Mouse (Mus musculus) hindbrain, embryonic 16.5 days (tissue): ENCODE measurements around the gene Stx18. TPM values are rescaled to one million over a fixed set of nuclear protein-coding genes. Genes with fewer than 3 reads are reported as not detected.

Experiments used
- ATAC-seq: fragments of 200-750 bp; cut with Nextera tagmentation; 2 replicates; pipeline ENCODE4 v1.8.0; 2017; ENCODE audit warnings: moderate TSS enrichment, moderate library complexity
- H3K27ac ChIP-seq: fragments of 300-500 bp; sonication (generic); 2 replicates; pipeline ENCODE4 v1.5.1; 2014; ENCODE audit warnings: low read depth, mild to moderate bottlenecking, control low read depth, low read length, moderate library complexity
- H3K27me3 ChIP-seq: fragments of 300-500 bp; sonication (generic); replicated peaks from 2 replicates; pipeline ENCODE4 v1.6.1; 2014; ENCODE audit warnings: low read length; ENCODE audit not compliant: control insufficient read depth, insufficient read depth
- H3K36me3 ChIP-seq: fragments of 300-500 bp; sonication (generic); 2 replicates; pipeline ENCODE4 v1.6.1; 2014; ENCODE audit warnings: mild to moderate bottlenecking, low read length, moderate library complexity, mixed read lengths; ENCODE audit not compliant: control insufficient read depth, insufficient read depth
- H3K4me1 ChIP-seq: fragments of 300-500 bp; sonication (generic); 2 replicates; pipeline ENCODE4 v1.6.1; 2014; ENCODE audit warnings: low read depth, low read length; ENCODE audit not compliant: control insufficient read depth, insufficient read depth
- H3K4me2 ChIP-seq: fragments of 300-500 bp; sonication (generic); 2 replicates; pipeline ENCODE4 v1.6.1; 2014; ENCODE audit warnings: mild to moderate bottlenecking, low read length, control low read depth, moderate library complexity
- H3K4me3 ChIP-seq: fragments of 300-500 bp; sonication (generic); 2 replicates; pipeline ENCODE4 v1.5.1; 2014; ENCODE audit warnings: mild to moderate bottlenecking, low read length, control low read depth, moderate library complexity
- H3K9ac ChIP-seq: fragments of 300-500 bp; sonication (generic); 2 replicates; pipeline ENCODE4 v1.6.1; 2014; ENCODE audit warnings: low read depth, mild to moderate bottlenecking, control low read depth, low read length, moderate library complexity
- H3K9me3 ChIP-seq: fragments of 300-500 bp; sonication (generic); 2 replicates; pipeline ENCODE4 v1.6.1; 2014; ENCODE audit warnings: mild to moderate bottlenecking, low read length, moderate library complexity; ENCODE audit not compliant: control insufficient read depth
- WGBS: fragments of 180-500 bp; shearing (Covaris S2); extraction: QIAGEN DNeasy Blood & Tissue Kit; methylation state at CpG from one replicate; pipeline ENCODE4 v1.1.7; 2014; 5-methylcytosine and 5-hydroxymethylcytosine counted together
- polyA plus RNA-seq: library from polyadenylated mRNA; unstranded; fragments of >200 nt; fragmentation: Nextera tagmentation; extraction: Ambion mirVana; gene quantifications from 2 replicates; pipeline ENCODE4 v1.2.1, GENCODE M21; 2015

Stx18 gene
- polyA plus RNA-seq, 1 experiment from 2014 or later = 38.5 TPM

GRCm38 (mm10) chr5:38064043-38064575 lies 25.6 kb downstream of the Stx18 start:
- H3K27me3 ChIP-seq = no peaks in the 10 kb centered on the region
- no peaks in the 10 kb centered on the region for H3K9me3 ChIP-seq
- no peak for ATAC-seq
- no peaks in the 10 kb centered on the region for H3K36me3 ChIP-seq
- H3K9ac ChIP-seq = no peak overlapping the region
- H3K27ac ChIP-seq = no peak overlapping the region
- no peak overlapping the region for H3K4me2 ChIP-seq
- WGBS = 92% methylated on average over 4 of the region's 4 CpGs
- no peak overlapping the region for H3K4me3 ChIP-seq
- H3K4me1 ChIP-seq = no peaks in the 10 kb centered on the region; the same call in 1 of the 2 replicates

DNA sequence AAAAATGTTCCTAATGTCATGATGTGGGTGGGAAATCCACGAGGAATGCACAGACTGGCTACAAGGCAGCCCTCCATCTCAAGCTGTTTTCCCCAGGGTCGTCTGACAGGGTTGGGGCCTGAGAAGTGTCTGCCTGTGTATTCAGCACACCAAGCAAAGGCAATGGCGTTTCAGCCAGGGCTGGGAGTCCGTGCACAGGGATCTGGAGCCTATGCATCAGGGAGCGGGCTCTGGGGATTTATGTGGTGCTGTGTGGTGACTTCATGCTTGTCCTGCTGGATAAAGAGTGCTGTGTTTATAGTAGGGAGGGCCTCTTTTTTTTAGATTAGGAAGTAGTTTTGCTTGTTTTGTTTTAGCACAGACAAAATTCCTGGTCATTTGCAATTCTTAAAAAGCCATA lies 26.2 kb downstream of the Stx18 start:
- Histone ChIP-seq H3K27me3 (no peaks in the 10 kb centered on the region), H3K36me3 (no peaks in the 10 kb centered on the region), H3K4me3 (no peak overlapping the region), H3K9me3 (no peaks in the 10 kb centered on the region), H3K4me2 (no peak overlapping the region), H3K9ac (no peak overlapping the region), H3K27ac (no peak overlapping the region), H3K4me1 (no peaks in the 10 kb centered on the region; the same call in 1 of the 2 replicates)
- ATAC-seq = no peak
- 37% methylated on average over 5 of the region's 5 CpGs for WGBS

DNA sequence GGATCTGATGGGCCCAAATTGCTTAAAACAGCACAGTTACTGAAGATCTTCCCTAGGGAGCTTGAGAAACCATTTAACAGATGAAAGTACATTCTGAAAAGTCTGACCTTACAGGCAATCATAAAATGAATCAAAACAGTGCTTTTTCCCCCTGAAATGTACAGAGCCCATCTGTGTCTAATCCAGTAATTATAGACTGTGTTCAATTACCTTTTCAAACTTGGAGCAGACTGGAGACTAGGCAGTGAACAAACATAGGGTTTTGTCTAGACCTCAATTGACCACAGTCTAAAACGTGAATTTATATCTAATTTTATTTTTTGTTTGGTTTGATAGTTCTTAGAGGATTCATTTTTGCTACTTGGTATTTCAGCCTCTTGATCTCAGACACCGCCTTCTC lies 26.9 kb downstream of the Stx18 start:
- Histone ChIP-seq H3K9ac (no peak overlapping the region), H3K27ac (no peak overlapping the region), H3K4me1 (no peaks in the 10 kb centered on the region; the same call in 1 of the 2 replicates), H3K4me3 (no peak overlapping the region), H3K9me3 (no peaks in the 10 kb centered on the region), H3K36me3 (no peaks in the 10 kb centered on the region), H3K27me3 (no peaks in the 10 kb centered on the region), H3K4me2 (no peak overlapping the region)
- ATAC-seq = no peak
- WGBS = 38% methylated on average over 2 of the region's 2 CpGs

DNA sequence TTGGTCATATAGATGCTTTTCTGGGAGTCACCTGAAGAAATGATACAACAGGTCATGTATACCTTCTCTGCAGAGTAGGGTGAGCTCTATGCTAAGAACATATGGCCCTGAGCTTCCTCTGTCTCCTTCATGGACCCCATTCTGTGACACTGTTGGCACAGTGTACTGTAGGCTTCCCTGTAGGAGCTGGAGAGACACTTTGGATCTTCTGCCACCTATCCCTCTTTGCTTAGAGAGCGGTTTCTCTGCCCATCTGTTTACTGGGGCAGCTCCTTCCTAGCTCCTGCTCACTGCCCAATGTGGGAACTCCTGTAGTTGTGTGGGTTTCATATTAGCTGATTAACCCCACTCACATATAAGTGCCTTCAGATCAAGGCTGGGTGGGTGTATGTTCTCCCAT lies 28.1 kb downstream of the Stx18 start:
- Histone ChIP-seq H3K27ac (no peak overlapping the region), H3K9ac (no peak overlapping the region), H3K27me3 (no peaks in the 10 kb centered on the region), H3K4me3 (no peak overlapping the region), H3K9me3 (no peaks in the 10 kb centered on the region), H3K4me1 (no peaks in the 10 kb centered on the region; the same call in 1 of the 2 replicates), H3K36me3 (no peaks in the 10 kb centered on the region), H3K4me2 (no peak overlapping the region)
- WGBS = 94% methylated on average over 1 of the region's 1 CpGs
- no peak for ATAC-seq

GRCm38 (mm10) chr5:38076326-38076725 lies 37.8 kb downstream of the Stx18 start:
- H3K9me3 ChIP-seq = no peaks in the 10 kb centered on the region
- H3K27me3 ChIP-seq = no peaks in the 10 kb centered on the region
- ATAC-seq = no peak
- H3K36me3 ChIP-seq = no peaks in the 10 kb centered on the region
- H3K4me3 ChIP-seq = no peak overlapping the region
- WGBS = 57% methylated on average over 4 of the region's 4 CpGs
- H3K27ac ChIP-seq = no peak overlapping the region
- H3K4me2 ChIP-seq = no peak overlapping the region
- no peaks in the 10 kb centered on the region for H3K4me1 ChIP-seq
- no peak overlapping the region for H3K9ac ChIP-seq

DNA sequence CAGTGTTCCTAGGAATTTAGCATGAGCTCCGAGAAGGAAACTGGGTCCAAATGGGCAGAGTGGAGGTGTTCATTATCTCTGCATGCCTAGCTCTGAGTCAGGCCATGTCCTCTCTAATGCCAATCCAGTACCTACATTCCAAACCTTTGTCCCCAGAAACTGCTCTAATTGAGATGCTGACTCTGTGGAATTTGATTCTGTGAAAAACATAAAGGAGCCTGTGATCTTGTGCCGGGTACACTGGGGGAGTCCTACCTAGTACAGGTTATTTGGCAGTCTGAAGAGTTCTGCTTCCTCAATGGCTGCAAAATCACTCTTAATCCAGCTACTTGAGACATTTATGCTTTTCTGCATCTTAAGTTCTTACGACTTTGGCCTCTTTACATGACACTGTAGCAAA lies 40.0 kb downstream of the Stx18 start:
- Histone ChIP-seq H3K9me3 (no peaks in the 10 kb centered on the region), H3K36me3 (no peaks in the 10 kb centered on the region), H3K4me3 (no peak overlapping the region), H3K27me3 (no peaks in the 10 kb centered on the region), H3K4me1 (no peaks in the 10 kb centered on the region), H3K9ac (no peak overlapping the region), H3K4me2 (no peak overlapping the region), H3K27ac (no peak overlapping the region)
- ATAC-seq = no peak
- WGBS = 72% methylated on average over 3 of the region's 3 CpGs

- no peak overlapping the region for H3K4me3 ChIP-seq
- ATAC-seq = no peak
- WGBS = 100% methylated on average over 1 of the region's 1 CpGs
These were observed 41.9 kb downstream of the Stx18 start for GRCm38 (mm10) chr5:38080472-38080871.

GRCm38 (mm10) chr5:38082589-38082988 lies 44.0 kb downstream of the Stx18 start:
- Histone ChIP-seq H3K36me3 (no peaks in the 10 kb centered on the region), H3K4me1 (no peaks in the 10 kb centered on the region), H3K27ac (no peak overlapping the region), H3K9me3 (no peaks in the 10 kb centered on the region), H3K4me3 (no peak overlapping the region), H3K27me3 (no peaks in the 10 kb centered on the region), H3K4me2 (no peak overlapping the region; the same call in 1 of the 2 replicates), H3K9ac (no peak overlapping the region)
- no peak for ATAC-seq
- WGBS = 47% methylated on average over 3 of the region's 3 CpGs

More at GRCm38 (mm10) chr5:38080472-38080871, 41.9 kb downstream of the Stx18 start:
- Histone ChIP-seq H3K9me3 (no peaks in the 10 kb centered on the region), H3K9ac (no peak overlapping the region), H3K27me3 (no peaks in the 10 kb centered on the region), H3K4me2 (no peak overlapping the region), H3K27ac (no peak overlapping the region), H3K4me1 (no peaks in the 10 kb centered on the region), H3K36me3 (no peaks in the 10 kb centered on the region)

DNA sequence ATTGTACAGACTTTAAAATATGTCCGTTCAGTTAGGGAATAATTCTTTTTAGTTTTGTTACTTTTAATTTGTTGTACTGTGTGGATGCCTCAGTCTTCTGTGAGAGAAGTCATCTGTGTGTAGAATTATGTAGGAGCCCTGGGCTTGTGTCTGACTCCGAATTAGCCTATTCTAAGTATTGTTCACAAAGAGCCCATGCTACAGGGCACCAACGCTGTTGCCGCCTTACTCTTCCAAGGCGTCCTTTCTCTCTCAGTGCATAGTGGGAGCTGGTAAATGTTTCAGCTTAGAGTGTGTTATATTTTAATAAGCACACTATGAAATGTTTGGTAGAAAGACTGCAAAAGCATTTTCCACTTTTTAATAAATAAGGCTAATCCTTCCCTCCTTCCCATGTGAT lies 44.8 kb downstream of the Stx18 start:
- Histone ChIP-seq H3K27ac (no peak overlapping the region), H3K36me3 (no peaks in the 10 kb centered on the region), H3K9me3 (no peaks in the 10 kb centered on the region), H3K9ac (no peak overlapping the region), H3K4me1 (no peaks in the 10 kb centered on the region), H3K4me2 (no peak overlapping the region), H3K27me3 (no peaks in the 10 kb centered on the region), H3K4me3 (no peak overlapping the region)
- ATAC-seq = no peak
- WGBS = 37% methylated on average over 5 of the region's 5 CpGs

GRCm38 (mm10) chr5:38084616-38085015 lies 46.1 kb downstream of the Stx18 start:
- 19% methylated on average over 8 of the region's 8 CpGs for WGBS
- no peaks in the 10 kb centered on the region for H3K4me1 ChIP-seq
- H3K4me3 ChIP-seq = no peak overlapping the region
- no peak overlapping the region for H3K27ac ChIP-seq
- H3K9ac ChIP-seq = no peak overlapping the region
- ATAC-seq = no peak
- H3K4me2 ChIP-seq = no peak overlapping the region
- no peaks in the 10 kb centered on the region for H3K27me3 ChIP-seq
- no peaks in the 10 kb centered on the region for H3K36me3 ChIP-seq
- no peaks in the 10 kb centered on the region for H3K9me3 ChIP-seq
